Mouse (Mus musculus) hindbrain, postnatal 0 days (tissue): ENCODE results near the gene Arhgap45. TPM values are rescaled to one million over a fixed set of nuclear protein-coding genes. Genes with fewer than 3 reads are reported as not detected.

Experiments used
- ATAC-seq: fragments of 200-750 bp; cut with Nextera tagmentation; 2 replicates; pipeline ENCODE4 v1.8.0; 2017; ENCODE audit warnings: mild to moderate bottlenecking, moderate TSS enrichment, moderate library complexity
- DNase-seq: peaks from one replicate; pipeline ENCODE4 v3.0.0-alpha.2; 2015; ENCODE audit warnings: low spot score
- H3K27ac ChIP-seq: fragments of 300-500 bp; sonication (generic); 2 replicates; pipeline ENCODE4 v1.5.1; 2014; ENCODE audit warnings: mild to moderate bottlenecking
- H3K27me3 ChIP-seq: fragments of 300-500 bp; sonication (generic); 2 replicates; pipeline ENCODE4 v1.6.1; 2014; ENCODE audit warnings: low read length, mixed read lengths; ENCODE audit not compliant: insufficient read depth
- H3K36me3 ChIP-seq: fragments of 300-500 bp; sonication (generic); 2 replicates; pipeline ENCODE4 v1.6.1; 2014; ENCODE audit warnings: low read length, mixed read lengths; ENCODE audit not compliant: insufficient read depth
- H3K4me1 ChIP-seq: fragments of 300-500 bp; sonication (generic); 2 replicates; pipeline ENCODE4 v1.6.1; 2014; ENCODE audit warnings: antibody characterized with exemption, low read length, mixed read lengths; ENCODE audit not compliant: insufficient read depth
- H3K4me2 ChIP-seq: fragments of 300-500 bp; sonication (generic); 2 replicates; pipeline ENCODE4 v1.6.1; 2014; ENCODE audit warnings: low read depth, mild to moderate bottlenecking, low read length, moderate library complexity, mixed read lengths
- H3K4me3 ChIP-seq: fragments of 300-500 bp; sonication (generic); 2 replicates; pipeline ENCODE4 v1.5.1; 2014; ENCODE audit warnings: low read length
- H3K9ac ChIP-seq: fragments of 300-500 bp; sonication (generic); replicated peaks from 2 replicates; pipeline ENCODE4 v1.6.1; 2014; ENCODE audit warnings: mild to moderate bottlenecking, low read length, moderate library complexity, mixed read lengths
- H3K9me3 ChIP-seq: fragments of 300-500 bp; sonication (generic); 2 replicates; pipeline ENCODE4 v1.6.1; 2016; ENCODE audit warnings: low read length, mixed read lengths
- CTCF ChIP-seq: IDR thresholded peaks from 2 replicates; pipeline ENCODE4 v1.5.1; 2016; ENCODE audit warnings: antibody characterized with exemption, control low read depth, low read depth
- WGBS: fragments of 180-500 bp; shearing (Covaris S2); extraction: QIAGEN DNeasy Blood & Tissue Kit; methylation state at CpG from one replicate; pipeline ENCODE4 v1.1.7; 2014; 5-methylcytosine and 5-hydroxymethylcytosine counted together
- polyA plus RNA-seq: library from polyadenylated mRNA; unstranded; fragments of >200 nt; fragmentation: Nextera tagmentation; extraction: Ambion mirVana; gene quantifications from 2 replicates; pipeline ENCODE4 v1.2.1, GENCODE M21; 2015
- total RNA-seq: library from RNA; depleted of rRNA; stranded (reverse); fragments of >200 nt; gene quantifications from 2 replicates; pipeline ENCODE4 v1.2.3, GENCODE M21; 2014

The Arhgap45 gene
- total and polyA plus RNA-seq, 2 experiments from 2014 or later: 1.7 to 3.3 TPM

DNA sequence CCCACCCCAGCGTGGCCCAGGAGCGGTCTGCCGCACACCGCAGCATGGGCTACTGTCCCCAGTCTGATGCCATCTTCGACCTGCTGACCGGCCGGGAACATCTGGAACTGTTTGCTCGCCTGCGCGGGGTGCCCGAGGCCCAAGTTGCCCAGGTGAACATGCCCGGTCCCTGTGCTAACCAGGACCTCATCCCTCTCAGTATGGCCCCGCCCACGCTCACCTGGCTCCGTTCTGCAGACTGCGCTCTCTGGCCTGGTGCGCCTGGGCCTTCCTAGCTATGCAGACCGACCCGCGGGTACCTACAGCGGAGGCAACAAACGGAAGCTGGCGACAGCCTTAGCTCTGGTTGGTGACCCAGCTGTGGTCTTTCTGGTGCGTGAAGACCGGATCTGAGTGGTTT lies 2.8 kb upstream of the Arhgap45 start:
- peaks cover 14% of the 10 kb centered on the region for H3K27me3 ChIP-seq
- H3K27ac ChIP-seq: no peak overlapping the region
- WGBS: 37% methylated on average over 25 of the region's 25 CpGs
- H3K9ac ChIP-seq: no peak overlapping the region
- no peak overlapping the region for H3K4me2 ChIP-seq
- H3K4me1 ChIP-seq: no peaks in the 10 kb centered on the region
- no peak for DNase-seq
- H3K36me3 ChIP-seq: peaks cover 17% of the 10 kb centered on the region; the same call in 1 of the 2 replicates
- peaks cover 21% of the 10 kb centered on the region for H3K9me3 ChIP-seq
- TF ChIP-seq CTCF: no peak
- no peak overlapping the region for H3K4me3 ChIP-seq
- no peak for ATAC-seq

DNA sequence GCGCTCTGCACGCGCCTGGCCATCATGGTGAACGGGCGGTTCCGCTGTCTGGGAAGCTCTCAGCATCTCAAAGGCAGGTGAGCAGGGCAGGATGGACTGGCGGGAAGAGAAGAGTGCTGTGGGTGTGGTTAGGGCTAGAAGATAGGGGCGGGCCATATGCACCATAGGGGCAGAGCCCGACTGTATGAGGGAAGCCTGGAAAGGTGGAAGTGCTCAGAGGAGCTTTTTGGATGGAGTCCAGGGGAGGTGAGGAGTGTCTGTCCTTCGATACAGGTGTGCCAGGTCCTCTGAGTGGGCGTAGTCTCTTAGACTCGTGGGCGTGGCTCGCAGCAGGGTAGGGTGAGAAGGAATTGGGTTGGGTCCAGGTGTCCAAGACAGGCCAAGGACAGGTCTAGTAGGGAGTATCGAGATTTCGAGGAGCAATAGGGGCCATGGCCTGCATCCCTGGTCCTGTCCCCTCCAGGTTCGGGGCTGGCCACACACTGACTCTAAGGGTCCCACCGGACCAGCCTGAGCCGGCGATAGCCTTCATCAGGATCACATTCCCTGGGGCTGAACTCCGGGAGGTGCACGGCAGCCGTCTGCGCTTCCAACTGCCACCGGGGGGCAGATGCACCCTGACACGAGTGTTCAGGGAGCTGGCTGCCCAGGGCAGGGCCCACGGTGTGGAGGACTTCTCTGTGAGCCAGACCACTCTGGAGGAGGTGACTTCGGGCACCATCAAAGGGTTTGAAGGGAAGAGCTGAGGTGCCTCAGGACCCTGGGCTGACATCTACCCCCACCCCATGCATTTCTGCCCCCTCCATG lies 1.8 kb upstream of the Arhgap45 start:
- H3K4me1 ChIP-seq: no peaks in the 10 kb centered on the region
- H3K9me3 ChIP-seq: peaks cover 19% of the 10 kb centered on the region
- peaks cover 15% of the 10 kb centered on the region; the same call in 1 of the 2 replicates for H3K36me3 ChIP-seq
- ATAC-seq (no peak; the same call in 1 of the 2 replicates), DNase-seq (no peak)
- peak; percentile 17; the same call in 1 of the 2 replicates for TF ChIP-seq CTCF
- H3K27ac ChIP-seq: no peak overlapping the region
- 32% methylated on average over 28 of the region's 28 CpGs for WGBS
- H3K4me2 ChIP-seq: no peak overlapping the region
- no peak overlapping the region for H3K9ac ChIP-seq
- peaks cover 16% of the 10 kb centered on the region for H3K27me3 ChIP-seq
- no peak overlapping the region for H3K4me3 ChIP-seq

DNA sequence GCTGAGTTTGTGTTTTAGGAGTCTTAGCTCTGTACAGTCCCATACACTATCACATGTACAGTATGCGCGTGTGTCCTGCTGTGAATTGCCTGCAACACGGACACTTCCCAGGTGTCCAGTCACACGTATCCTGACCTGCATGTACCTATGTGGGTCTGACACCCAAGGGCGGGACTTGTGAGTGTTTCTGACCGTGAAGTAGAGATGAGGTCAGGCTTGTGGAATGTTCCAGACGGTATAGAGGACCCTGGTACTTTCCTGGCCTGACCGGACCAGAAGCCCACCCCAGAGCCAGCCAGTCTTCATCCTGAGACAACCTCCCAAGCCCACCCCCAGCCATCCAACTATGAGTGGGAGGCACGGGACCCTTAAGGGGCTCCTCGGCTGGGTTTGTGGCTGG lies 870 bp upstream of the Arhgap45 start:
- Histone ChIP-seq H3K9ac (no peak overlapping the region), H3K9me3 (peaks cover 10% of the 10 kb centered on the region), H3K4me1 (no peaks in the 10 kb centered on the region), H3K36me3 (peaks cover 9% of the 10 kb centered on the region; the same call in 1 of the 2 replicates), H3K27me3 (peaks cover 16% of the 10 kb centered on the region), H3K4me3 (no peak overlapping the region), H3K4me2 (no peak overlapping the region), H3K27ac (no peak overlapping the region)
- no peak for TF ChIP-seq CTCF
- ATAC-seq (no peak), DNase-seq (no peak)
- WGBS: 81% methylated on average over 10 of the region's 10 CpGs

DNA sequence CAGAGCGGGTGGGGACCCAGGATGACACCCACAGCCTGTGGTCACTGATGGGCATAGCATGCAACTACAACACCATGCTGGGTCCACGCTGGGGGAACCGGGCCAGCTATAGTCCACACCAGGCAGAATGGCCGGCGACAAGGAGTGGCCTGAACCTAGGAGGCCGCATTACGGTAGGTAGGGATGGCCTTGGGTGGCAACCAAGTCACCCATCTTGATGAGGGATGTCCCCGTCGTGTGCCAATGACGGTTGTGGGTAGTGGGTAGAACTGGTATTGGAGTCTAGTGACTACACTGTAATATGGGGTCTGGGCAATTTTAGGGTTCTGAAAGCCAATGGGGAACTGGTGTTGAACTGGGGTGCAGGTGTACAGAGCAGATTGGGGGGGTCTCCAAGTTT lies 478 bp downstream of the Arhgap45 start:
- no peaks in the 10 kb centered on the region for H3K4me1 ChIP-seq
- 90% methylated on average over 10 of the region's 10 CpGs for WGBS
- H3K4me2 ChIP-seq: no peak overlapping the region
- no peak for DNase-seq
- no peaks in the 10 kb centered on the region for H3K9me3 ChIP-seq
- no peak for ATAC-seq
- H3K36me3 ChIP-seq: no peaks in the 10 kb centered on the region
- peaks cover 16% of the 10 kb centered on the region for H3K27me3 ChIP-seq
- H3K4me3 ChIP-seq: no peak overlapping the region
- no peak overlapping the region for H3K27ac ChIP-seq
- no peak overlapping the region for H3K9ac ChIP-seq
- TF ChIP-seq CTCF: no peak

DNA sequence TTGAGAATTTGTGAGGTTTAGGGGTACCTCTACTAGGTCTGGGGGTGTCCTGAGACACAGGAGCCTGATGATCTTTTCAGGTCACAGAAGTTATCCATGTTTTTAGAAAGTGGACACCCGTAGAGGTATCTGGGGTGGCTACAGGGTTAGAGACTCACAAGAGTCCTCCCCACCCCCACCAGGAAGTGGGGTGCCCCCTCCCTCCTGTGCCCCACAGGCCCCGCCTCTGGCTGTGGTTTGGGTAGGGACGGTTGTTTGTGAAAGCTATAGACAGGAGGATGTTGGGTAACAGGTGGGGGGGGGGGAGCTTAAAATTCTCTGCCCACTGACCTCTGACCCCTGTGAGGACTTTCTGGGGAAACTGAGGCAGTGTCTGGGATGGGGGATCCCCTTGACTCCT lies 908 bp downstream of the Arhgap45 start:
- H3K27me3 ChIP-seq: peaks cover 16% of the 10 kb centered on the region

DNA sequence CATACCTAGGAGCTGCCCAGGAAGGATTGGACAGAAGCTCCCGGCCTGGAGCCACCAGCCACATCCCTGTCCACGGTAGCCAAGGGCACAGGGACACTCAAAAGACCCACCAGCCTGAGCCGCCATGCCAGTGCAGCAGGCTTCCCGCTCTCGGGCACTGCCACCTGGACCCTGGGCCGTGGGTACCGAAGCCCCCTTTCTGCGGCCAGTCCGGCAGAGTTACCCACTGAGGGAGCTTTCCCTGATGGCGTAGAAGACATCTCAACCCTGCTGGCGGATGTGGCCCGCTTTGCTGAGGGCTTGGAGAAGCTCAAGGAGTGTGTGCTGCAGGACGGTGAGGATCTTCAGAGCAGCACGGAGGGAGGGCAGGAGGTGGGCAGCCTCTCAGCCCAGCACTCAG lies 1.3 kb downstream of the Arhgap45 start:
- Histone ChIP-seq H3K9me3 (no peaks in the 10 kb centered on the region), H3K4me2 (no peak overlapping the region), H3K4me3 (no peak overlapping the region), H3K27me3 (peaks cover 16% of the 10 kb centered on the region), H3K36me3 (no peaks in the 10 kb centered on the region), H3K27ac (no peak overlapping the region), H3K4me1 (no peaks in the 10 kb centered on the region), H3K9ac (no peak overlapping the region)
- WGBS: 77% methylated on average over 14 of the region's 14 CpGs
- no peak for DNase-seq
- no peak for TF ChIP-seq CTCF
- no peak for ATAC-seq

More for the DNA sequence above, 908 bp downstream of the Arhgap45 start:
- no peak for TF ChIP-seq CTCF
- H3K4me3 ChIP-seq: no peak overlapping the region
- H3K4me2 ChIP-seq: no peak overlapping the region
- H3K9me3 ChIP-seq: no peaks in the 10 kb centered on the region
- H3K36me3 ChIP-seq: no peaks in the 10 kb centered on the region
- no peak overlapping the region for H3K9ac ChIP-seq
- 68% methylated on average over 3 of the region's 3 CpGs for WGBS
- no peak for DNase-seq
- ATAC-seq: no peak
- no peak overlapping the region for H3K27ac ChIP-seq
- H3K4me1 ChIP-seq: no peaks in the 10 kb centered on the region

DNA sequence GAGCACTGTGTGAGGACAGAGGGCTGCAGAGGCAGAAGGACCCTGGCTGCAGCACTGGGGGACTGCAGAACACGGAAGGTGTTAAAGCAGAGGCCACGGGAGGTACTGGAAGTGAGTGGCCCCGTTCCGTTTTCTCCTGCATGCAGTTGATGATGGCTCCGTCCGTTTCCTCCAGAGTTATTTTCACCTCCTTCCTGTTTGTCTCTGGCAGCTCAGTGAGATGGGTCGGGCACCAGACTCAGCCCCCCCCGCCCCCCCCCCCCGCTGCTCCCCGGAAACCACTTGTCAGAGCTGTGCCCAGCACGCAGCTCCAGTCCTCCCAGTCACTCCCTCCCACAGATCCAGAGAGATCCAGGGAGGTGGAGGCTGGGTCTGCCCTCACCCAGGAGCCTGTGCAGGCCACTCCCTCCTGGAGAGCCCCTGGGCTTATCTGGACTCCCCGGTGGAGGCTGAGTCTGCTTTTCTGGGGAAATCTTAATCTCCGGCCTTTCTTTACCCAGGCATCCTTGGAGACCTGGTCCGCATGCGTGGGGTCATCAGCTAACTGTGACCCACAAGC lies 2.4 kb downstream of the Arhgap45 start:
- Histone ChIP-seq H3K4me2 (no peak overlapping the region), H3K9me3 (no peaks in the 10 kb centered on the region), H3K9ac (no peak overlapping the region), H3K4me1 (no peaks in the 10 kb centered on the region), H3K27ac (no peak overlapping the region), H3K27me3 (peaks cover 10% of the 10 kb centered on the region), H3K4me3 (no peak overlapping the region), H3K36me3 (no peaks in the 10 kb centered on the region)
- TF ChIP-seq CTCF: 0 out of 2 replicates have a peak, but pooled peaks have one; percentile 3
- DNase-seq: no peak
- no peak for ATAC-seq
- whole genome bisulfite sequencing: 12% methylated on average over 14 of the region's 15 CpGs
